Mouse (Mus musculus) kidney, adult 2 months (tissue): ENCODE data around the gene Prm2.

Source experiments
- CTCF ChIP-seq: fragments of 200-500 bp; conservative IDR thresholded peaks from 2 replicates; pipeline ENCODE4 v1.5.1; 2011; ENCODE audit warnings: low read depth, mild to moderate bottlenecking, control low read depth, low read length, moderate library complexity, mixed read lengths; ENCODE audit not compliant: insufficient read depth, insufficient read length
- POLR2A ChIP-seq: fragments of 200-500 bp; IDR thresholded peaks from one replicate; pipeline ENCODE4 v1.6.1; 2011; ENCODE audit warnings: low read depth, low read length, control low read depth

DNA sequence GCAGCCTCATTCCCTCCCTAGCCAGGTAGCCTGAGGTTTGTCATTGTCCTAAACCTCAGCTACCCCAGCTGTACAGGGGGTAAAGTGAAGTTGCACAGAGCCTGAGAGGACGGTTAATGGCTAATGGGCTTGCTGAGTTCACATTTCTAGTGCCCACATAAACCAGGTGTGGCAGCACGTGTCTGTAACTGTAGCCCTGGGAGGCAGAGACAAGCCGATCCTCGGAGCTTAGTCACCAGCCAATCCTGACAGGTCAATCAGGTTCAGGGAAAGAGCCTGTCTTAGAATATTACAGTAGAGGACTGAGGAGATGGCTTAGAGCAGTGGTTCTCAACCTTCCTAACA is 32.5 kb upstream of the Prm2 start:
- TF ChIP-seq POLR2A: no peak
- no peak for TF ChIP-seq CTCF
